Mouse (Mus musculus) E14TG2a.4 (cell line): ENCODE measurements around the gene Midn.

Experiments used
- CTCF ChIP-seq: conservative IDR thresholded peaks from 2 replicates; pipeline ENCODE4 v1.5.1; 2014; ENCODE audit warnings: low read length
- NANOG ChIP-seq: IDR thresholded peaks from 2 replicates; pipeline ENCODE4 v1.6.1; 2014; ENCODE audit warnings: borderline replicate concordance, low read length, mixed read lengths
- POU5F1 ChIP-seq: IDR thresholded peaks from 2 replicates; pipeline ENCODE4 v1.6.1; 2014; ENCODE audit warnings: low read length, borderline replicate concordance

GRCm38 (mm10) chr10:80121639-80122038 lies 26.4 kb upstream of the Midn start:
- no peak for TF ChIP-seq CTCF
- TF ChIP-seq POU5F1, result no peak
- TF ChIP-seq NANOG, result no peak
